Mouse (Mus musculus): ENCODE data around the gene Gm26620. TPM values are rescaled to one million over a fixed set of nuclear protein-coding genes. Genes with fewer than 3 reads are reported as not detected.

Gene Gm26620
- polyA plus RNA-seq, 1 experiment from 2014 or later, result 0.19 TPM

GRCm38 (mm10) chr1:170903485-170903884, 18.6 kb downstream of the Gm26620 start:
- DNase-seq (ENCODE audit: extremely low spot score, low spot score), result no peak
- 81% methylated on average over 5 of the region's 5 CpGs for whole genome bisulfite sequencing
- Histone ChIP-seq H3K27ac (no peak overlapping the region), H3K9me3 (no peaks in the 10 kb centered on the region), H3K36me3 (replicated peaks) (no peaks in the 10 kb centered on the region), H3K4me3 (no peak overlapping the region), H3K27me3 (ENCODE audit: poor library complexity, severe bottlenecking) (peaks cover 67% of the 10 kb centered on the region), H3K4me1 (peaks cover 15% of the 10 kb centered on the region)

- no peaks in the 10 kb centered on the region for H3K9me3 ChIP-seq
- peaks cover 86% of the 10 kb centered on the region for H3K27me3 ChIP-seq (ENCODE audit: poor library complexity, severe bottlenecking)
- no peak overlapping the region for H3K27ac ChIP-seq
- DNase-seq (ENCODE audit: extremely low spot score, low spot score), result no peak
- no peaks in the 10 kb centered on the region for H3K36me3 ChIP-seq (replicated peaks)
- H3K4me3 ChIP-seq, result peak overlapping the region; percentile 65
- 24% methylated on average over 11 of the region's 11 CpGs for WGBS
- H3K4me1 ChIP-seq, result peaks cover 17% of the 10 kb centered on the region
Measured at GRCm38 (mm10) chr1:170907111-170907455, 22.2 kb downstream of the Gm26620 start.

GRCm38 (mm10) chr1:170907456-170908191, 22.8 kb downstream of the Gm26620 start:
- no peaks in the 10 kb centered on the region for H3K9me3 ChIP-seq
- WGBS, result under 1% methylated on average over 71 of the region's 71 CpGs
- H3K27me3 ChIP-seq (ENCODE audit: poor library complexity, severe bottlenecking), result peaks cover 81% of the 10 kb centered on the region
- DNase-seq (ENCODE audit: extremely low spot score, low spot score), result peak; percentile 46
- H3K4me1 ChIP-seq, result peaks cover 17% of the 10 kb centered on the region
- H3K4me3 ChIP-seq, result peak overlapping the region; percentile 65
- no peaks in the 10 kb centered on the region for H3K36me3 ChIP-seq (replicated peaks)
- H3K27ac ChIP-seq, result peak overlapping the region; percentile 22; the same call in 1 of the 2 replicates

- Histone ChIP-seq H3K27ac (no peak overlapping the region), H3K36me3 (replicated peaks) (no peaks in the 10 kb centered on the region), H3K27me3 (ENCODE audit: poor library complexity, severe bottlenecking) (peaks cover 74% of the 10 kb centered on the region), H3K4me1 (peaks cover 17% of the 10 kb centered on the region), H3K9me3 (no peaks in the 10 kb centered on the region), H3K4me3 (peak overlapping the region; percentile 65)
- 4% methylated on average over 21 of the region's 21 CpGs for WGBS
- DNase-seq (ENCODE audit: extremely low spot score, low spot score), result peak; percentile 30
Measured at GRCm38 (mm10) chr1:170908341-170908740, 23.5 kb downstream of the Gm26620 start.

- Histone ChIP-seq H3K9me3 (no peaks in the 10 kb centered on the region), H3K4me1 (peaks cover 16% of the 10 kb centered on the region), H3K4me3 (no peak overlapping the region), H3K27me3 (ENCODE audit: poor library complexity, severe bottlenecking) (peaks cover 38% of the 10 kb centered on the region), H3K27ac (no peak overlapping the region), H3K36me3 (replicated peaks) (no peaks in the 10 kb centered on the region)
- DNase-seq (ENCODE audit: extremely low spot score, low spot score), result no peak
- 88% methylated on average over 11 of the region's 11 CpGs for WGBS
Measured at GRCm38 (mm10) chr1:170911907-170912660, 27.2 kb downstream of the Gm26620 start.

- H3K27ac ChIP-seq, result no peak within 1 kb of the TSS
- no peak for DNase-seq (ENCODE audit: extremely low spot score, low spot score)
- peaks cover 28% of the 10 kb centered on the region for H3K27me3 ChIP-seq (ENCODE audit: poor library complexity, severe bottlenecking)
- no peaks in the 10 kb centered on the region for H3K36me3 ChIP-seq (replicated peaks)
- H3K4me1 ChIP-seq, result peaks cover 7% of the 10 kb centered on the region
- H3K4me3 ChIP-seq, result no peak within 1 kb of the TSS
- 68% methylated on average over 5 of the region's 5 CpGs for WGBS
- no peaks in the 10 kb centered on the region for H3K9me3 ChIP-seq
Measured at GRCm38 (mm10) chr1:170912891-170913615, 28.2 kb downstream of the Gm26620 start, which contains the start of gene Fcrlb. TSS of gene Fcrlb (minus strand) at chr1:170912941.

- peaks cover 2% of the 10 kb centered on the region; the same call in 1 of the 2 replicates for H3K27me3 ChIP-seq (ENCODE audit: poor library complexity, severe bottlenecking)
- no peaks in the 10 kb centered on the region for H3K4me1 ChIP-seq
- WGBS, result 86% methylated on average over 5 of the region's 5 CpGs
- no peak overlapping the region for H3K4me3 ChIP-seq
- H3K9me3 ChIP-seq, result no peaks in the 10 kb centered on the region
- no peak overlapping the region for H3K27ac ChIP-seq
- H3K36me3 ChIP-seq (replicated peaks), result no peaks in the 10 kb centered on the region
- DNase-seq (ENCODE audit: extremely low spot score, low spot score), result no peak
Measured at GRCm38 (mm10) chr1:170915657-170916056, 30.8 kb downstream of the Gm26620 start.

GRCm38 (mm10) chr1:170919308-170919707, 34.4 kb downstream of the Gm26620 start:
- Histone ChIP-seq H3K27ac (no peak overlapping the region), H3K4me3 (no peak overlapping the region), H3K27me3 (ENCODE audit: poor library complexity, severe bottlenecking) (no peaks in the 10 kb centered on the region), H3K36me3 (replicated peaks) (no peaks in the 10 kb centered on the region), H3K4me1 (no peaks in the 10 kb centered on the region), H3K9me3 (no peaks in the 10 kb centered on the region)
- DNase-seq (ENCODE audit: extremely low spot score, low spot score), result no peak
- 95% methylated on average over 8 of the region's 8 CpGs for WGBS

GRCm38 (mm10) chr1:170924485-170924884, 39.6 kb downstream of the Gm26620 start:
- H3K27me3 ChIP-seq (ENCODE audit: poor library complexity, severe bottlenecking), result no peaks in the 10 kb centered on the region
- no peak overlapping the region for H3K27ac ChIP-seq
- H3K4me1 ChIP-seq, result no peaks in the 10 kb centered on the region
- 85% methylated on average over 6 of the region's 6 CpGs for WGBS
- DNase-seq (ENCODE audit: extremely low spot score, low spot score), result no peak
- no peaks in the 10 kb centered on the region for H3K9me3 ChIP-seq
- no peak overlapping the region for H3K4me3 ChIP-seq
- H3K36me3 ChIP-seq (replicated peaks), result no peaks in the 10 kb centered on the region

- DNase-seq (ENCODE audit: extremely low spot score, low spot score), result no peak
- no peaks in the 10 kb centered on the region for H3K4me1 ChIP-seq
- WGBS, result 68% methylated on average over 6 of the region's 6 CpGs
- H3K36me3 ChIP-seq (replicated peaks), result no peaks in the 10 kb centered on the region
- H3K27me3 ChIP-seq (ENCODE audit: poor library complexity, severe bottlenecking), result no peaks in the 10 kb centered on the region
- no peak overlapping the region for H3K4me3 ChIP-seq
- H3K9me3 ChIP-seq, result no peaks in the 10 kb centered on the region
- H3K27ac ChIP-seq, result no peak overlapping the region
Measured at GRCm38 (mm10) chr1:170926941-170927340, 42.1 kb downstream of the Gm26620 start.

- Histone ChIP-seq H3K9me3 (no peaks in the 10 kb centered on the region), H3K4me3 (no peak within 1 kb of the TSS), H3K27me3 (ENCODE audit: poor library complexity, severe bottlenecking) (no peaks in the 10 kb centered on the region), H3K4me1 (no peaks in the 10 kb centered on the region), H3K27ac (no peak within 1 kb of the TSS), H3K36me3 (replicated peaks) (no peaks in the 10 kb centered on the region)
- WGBS, result 83% methylated on average over 3 of the region's 3 CpGs
- no peak for DNase-seq (ENCODE audit: extremely low spot score, low spot score)
Measured at GRCm38 (mm10) chr1:170927378-170927777, 42.5 kb downstream of the Gm26620 start, which contains the start of gene Fcrla. TSS of gene Fcrla (minus strand) at chr1:170927583.

GRCm38 (mm10) chr1:170928467-170928866, 43.6 kb downstream of the Gm26620 start:
- 90% methylated on average over 2 of the region's 2 CpGs for WGBS
- Histone ChIP-seq H3K27ac (no peak overlapping the region), H3K27me3 (ENCODE audit: poor library complexity, severe bottlenecking) (no peaks in the 10 kb centered on the region), H3K4me3 (no peak overlapping the region), H3K36me3 (replicated peaks) (no peaks in the 10 kb centered on the region), H3K9me3 (no peaks in the 10 kb centered on the region), H3K4me1 (no peaks in the 10 kb centered on the region)
- DNase-seq (ENCODE audit: extremely low spot score, low spot score), result no peak

Measured in forebrain, embryonic 10.5 days (tissue).